Mouse (Mus musculus) gonadal fat pad, adult 2 months (tissue): ENCODE results near the gene Tssk6. TPM values are rescaled to one million over a fixed set of nuclear protein-coding genes. Genes with fewer than 3 reads are reported as not detected.

ENCODE experiments used
- DNase-seq: peaks from one replicate; pipeline ENCODE4 v3.0.0-alpha.2; 2012; ENCODE audit warnings: low read depth
- polyA plus RNA-seq: library from polyadenylated mRNA; depleted of rRNA; stranded (reverse); fragments of >200 nt; gene quantifications from 2 replicates; pipeline ENCODE4 v1.2.3, GENCODE M21; 2012; rRNA removed

The Tssk6 gene
- polyA plus RNA-seq = 10.3 and 13.0 TPM in 2 replicates

DNA sequence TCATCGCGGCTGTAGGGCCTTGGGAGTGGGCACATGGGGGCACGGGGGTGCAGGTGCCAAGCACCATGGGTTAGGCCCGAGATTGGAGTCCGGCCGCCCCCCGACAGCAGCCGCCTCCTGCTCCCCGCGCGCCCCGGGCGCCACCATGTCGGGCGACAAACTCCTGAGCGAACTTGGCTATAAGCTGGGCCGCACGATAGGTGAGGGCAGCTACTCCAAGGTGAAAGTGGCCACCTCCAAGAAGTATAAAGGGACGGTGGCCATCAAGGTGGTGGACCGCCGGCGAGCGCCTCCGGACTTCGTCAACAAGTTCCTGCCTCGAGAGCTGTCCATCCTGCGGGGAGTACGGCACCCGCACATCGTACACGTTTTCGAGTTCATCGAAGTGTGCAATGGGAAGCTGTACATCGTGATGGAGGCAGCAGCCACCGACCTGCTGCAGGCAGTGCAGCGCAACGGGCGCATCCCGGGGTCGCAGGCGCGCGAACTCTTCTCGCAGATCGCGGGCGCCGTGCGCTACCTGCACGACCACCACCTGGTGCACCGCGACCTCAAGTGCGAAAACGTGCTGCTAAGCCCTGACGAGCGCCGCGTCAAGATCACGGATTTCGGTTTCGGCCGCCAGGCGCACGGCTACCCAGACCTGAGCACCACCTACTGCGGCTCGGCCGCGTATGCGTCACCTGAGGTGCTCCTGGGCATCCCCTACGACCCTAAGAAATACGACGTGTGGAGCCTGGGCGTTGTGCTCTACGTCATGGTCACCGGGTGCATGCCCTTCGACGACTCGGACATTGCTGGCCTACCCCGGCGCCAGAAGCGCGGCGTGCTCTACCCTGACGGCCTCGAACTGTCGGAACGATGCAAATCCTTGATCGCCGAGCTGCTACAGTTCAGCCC, at the start of gene Tssk6, which contains the start of the genes Ndufa13 and Yjefn3:
Tssk6 (plus strand) TSS at position 22 of the 900 bp plus-strand sequence.
Ndufa13 (minus strand) TSS at position 396 of the 900 bp plus-strand sequence.
Yjefn3 (minus strand) TSS at position 550 of the 900 bp plus-strand sequence.
- DNase-seq = no peak

DNA sequence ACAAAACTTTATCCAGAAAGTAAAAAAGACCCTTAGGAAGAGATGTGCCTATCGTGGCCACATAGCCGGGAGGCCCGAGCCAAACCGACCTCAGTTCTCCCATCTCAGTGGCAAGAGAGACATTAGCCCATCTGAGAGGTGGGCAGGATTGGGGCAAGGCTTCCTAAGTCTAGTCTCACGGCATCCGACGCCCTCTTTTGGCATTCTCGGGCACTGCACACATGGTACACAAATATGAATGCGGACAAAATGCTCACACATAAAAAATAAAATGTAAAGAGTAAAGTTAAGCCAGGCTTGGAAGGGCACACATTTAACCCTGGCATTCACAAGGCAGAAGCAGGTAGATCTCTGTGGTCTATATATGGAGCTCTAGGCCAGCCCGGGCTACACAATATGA, 48.1 kb upstream of the Tssk6 start:
- DNase-seq = no peak

DNA sequence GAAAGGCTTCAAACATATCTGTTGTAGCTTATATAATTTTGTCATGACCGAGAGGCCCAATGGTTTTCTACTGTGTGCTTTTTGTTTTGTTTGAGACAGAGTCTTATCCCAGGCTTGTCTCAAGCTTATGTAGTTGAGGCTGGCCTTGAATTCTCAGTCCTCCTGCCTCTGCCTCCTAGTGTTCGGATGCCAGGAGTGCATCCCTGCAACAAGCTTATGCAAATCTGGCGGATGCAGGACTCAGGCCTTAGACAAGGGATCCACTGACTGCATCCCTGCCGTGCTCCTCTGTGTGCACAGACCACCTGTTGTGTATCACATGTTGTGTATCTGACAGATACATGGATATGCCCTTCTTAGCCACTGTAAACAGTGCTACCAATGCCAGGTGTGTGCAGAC, 41.2 kb upstream of the Tssk6 start:
- no peak for DNase-seq

DNA sequence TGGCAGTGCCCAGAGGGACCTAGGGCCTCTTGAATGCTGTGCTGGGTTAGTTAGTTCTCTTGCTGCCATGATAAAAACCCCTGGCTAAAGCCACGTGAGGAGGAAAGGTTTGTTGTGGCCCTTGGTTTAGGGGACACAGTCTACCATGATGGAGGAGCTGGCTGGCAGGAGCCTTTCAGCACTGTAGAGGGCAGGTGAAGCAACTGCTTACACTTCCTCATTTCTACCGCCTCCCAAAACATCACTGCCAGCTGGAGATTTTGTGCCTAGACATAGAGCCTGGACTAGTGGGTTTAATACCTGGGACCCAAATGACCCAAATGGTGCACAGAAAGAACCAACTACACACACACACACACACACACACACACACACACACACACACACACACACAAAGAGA, 40.7 kb upstream of the Tssk6 start:
- no peak for DNase-seq

DNA sequence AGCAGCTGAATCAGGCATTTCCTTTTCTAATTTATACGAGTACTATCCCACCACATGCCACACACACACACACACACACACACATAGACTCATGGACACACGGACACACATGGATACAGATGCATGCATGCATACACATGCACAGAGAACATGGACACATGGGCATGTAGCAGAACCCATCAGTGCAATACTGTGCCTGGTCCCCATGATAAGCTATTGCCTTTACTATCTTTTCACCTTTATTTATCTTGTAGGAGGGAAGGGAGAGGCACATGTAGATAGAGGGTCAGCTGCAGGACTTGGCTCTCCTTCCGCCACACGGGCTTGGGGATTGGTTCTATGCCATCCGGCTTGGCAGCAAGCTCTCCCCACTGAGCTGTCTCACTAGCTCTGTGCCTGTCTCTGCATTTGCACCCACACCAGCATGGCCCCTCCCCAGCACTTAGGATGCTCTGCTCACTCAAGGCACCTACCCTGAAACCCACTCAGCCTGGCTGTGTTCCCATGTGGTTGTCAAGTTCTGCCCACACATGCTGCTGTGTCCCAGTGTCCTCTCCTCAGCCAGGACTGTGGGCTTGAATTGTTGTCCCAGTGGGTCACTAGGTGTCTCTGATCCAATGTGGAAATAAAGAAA, 38.5 kb upstream of the Tssk6 start:
- DNase-seq = no peak

DNA sequence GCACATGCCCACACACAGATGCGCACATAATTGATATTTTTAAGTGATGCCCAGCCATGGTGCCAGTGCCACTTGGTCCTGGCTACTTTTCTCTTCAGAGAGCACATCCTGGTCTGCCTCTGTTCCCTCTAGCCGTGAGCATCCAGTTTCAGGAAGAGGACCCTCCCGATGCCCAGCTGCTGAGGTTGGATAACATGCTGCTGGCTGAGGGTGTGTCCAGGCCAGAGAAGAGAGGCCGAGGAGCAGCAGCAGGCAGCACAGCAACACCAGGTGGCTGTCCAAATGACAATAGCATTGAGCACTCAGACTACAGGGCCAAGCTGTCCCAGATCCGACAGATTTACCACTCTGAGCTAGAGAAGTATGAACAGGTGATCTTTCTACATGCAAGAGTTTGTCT, 37.8 kb upstream of the Tssk6 start:
- DNase-seq = no peak

DNA sequence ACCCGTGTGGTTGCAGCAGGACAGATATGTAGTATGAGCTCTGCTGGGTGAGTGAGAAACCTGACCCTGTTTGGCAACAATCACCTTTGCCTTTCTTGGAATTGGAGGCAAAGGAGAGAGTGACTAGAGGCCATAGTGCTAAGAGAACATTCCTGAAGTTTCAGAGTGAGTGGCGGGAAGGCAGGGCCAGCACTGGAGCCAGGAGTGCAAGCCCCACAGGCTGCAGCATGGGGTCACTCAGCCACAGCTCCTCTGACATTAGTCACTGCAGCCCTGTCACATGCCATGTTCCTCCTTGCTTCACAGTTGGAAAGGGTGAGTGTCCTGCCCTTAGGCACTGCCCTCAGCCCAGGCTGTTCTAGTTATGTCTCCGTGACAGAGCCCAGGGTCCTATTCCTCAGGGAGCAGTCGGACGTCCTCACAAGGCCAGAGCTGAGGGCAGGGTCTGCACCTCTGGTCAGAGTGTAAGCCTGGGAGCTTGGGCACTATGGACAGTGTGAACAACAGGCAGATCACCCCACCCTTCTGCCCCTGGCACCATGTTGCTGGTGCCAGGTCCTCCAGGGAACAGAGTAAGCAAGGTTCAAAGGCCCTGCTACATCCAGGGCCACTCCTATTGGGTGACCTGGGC, 34.2 kb upstream of the Tssk6 start:
- DNase-seq = no peak

DNA sequence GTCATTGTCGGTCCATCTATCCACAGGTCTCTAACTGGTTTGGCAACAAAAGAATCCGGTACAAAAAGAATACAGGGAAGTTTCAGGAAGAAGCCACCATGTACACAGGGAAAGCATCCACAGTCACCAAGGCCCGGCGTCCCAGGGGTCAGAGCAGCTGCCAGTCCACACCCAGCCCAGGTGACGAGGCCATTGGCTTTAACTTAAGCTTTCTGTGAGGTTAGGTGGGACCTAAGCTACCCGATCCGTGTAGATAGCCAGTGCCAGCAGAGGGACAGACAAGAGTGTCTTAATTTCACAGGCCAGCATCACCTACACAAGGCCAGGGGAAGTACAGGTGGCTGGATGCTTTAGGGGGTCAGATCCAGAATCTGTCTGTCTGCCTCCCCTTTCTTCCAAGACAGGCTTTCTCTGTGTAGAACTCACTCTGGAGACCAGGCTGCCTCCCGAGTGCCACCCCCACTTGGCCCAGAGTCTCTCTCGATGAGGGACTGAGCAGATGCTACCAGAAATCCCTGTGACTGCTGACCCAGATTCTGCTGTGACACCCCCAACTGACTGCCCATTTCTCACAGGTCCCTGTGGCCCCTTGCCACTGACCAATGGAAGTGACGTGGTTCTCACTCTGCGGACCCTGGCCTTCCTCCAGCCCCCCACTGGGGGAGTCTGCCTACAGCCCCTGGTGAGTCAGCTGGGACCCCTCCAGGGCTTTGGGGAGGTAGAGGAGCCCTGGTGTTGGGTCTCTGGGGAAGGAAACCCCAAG, 31.8 kb upstream of the Tssk6 start:
- no peak for DNase-seq

DNA sequence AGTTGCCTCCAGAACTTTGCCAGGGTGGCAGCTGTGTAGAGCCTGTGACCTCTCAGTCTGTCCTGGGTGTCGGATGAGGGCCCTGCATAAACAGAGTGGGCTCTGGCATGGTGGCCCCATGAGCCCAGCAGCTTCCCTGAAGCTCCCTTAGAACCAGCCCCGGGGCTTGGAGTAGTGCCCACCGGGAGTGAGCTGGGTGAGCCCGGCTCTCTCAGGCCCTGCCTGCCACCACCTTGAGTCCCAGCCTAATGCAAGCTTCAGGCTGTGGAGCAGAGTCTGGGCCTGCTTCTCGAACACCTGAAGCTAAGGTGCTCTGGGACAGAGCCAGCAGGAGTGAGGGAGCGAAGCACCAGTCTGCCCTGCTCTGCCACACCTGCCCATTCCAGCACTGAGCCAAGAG, 31.1 kb upstream of the Tssk6 start:
- no peak for DNase-seq

DNA sequence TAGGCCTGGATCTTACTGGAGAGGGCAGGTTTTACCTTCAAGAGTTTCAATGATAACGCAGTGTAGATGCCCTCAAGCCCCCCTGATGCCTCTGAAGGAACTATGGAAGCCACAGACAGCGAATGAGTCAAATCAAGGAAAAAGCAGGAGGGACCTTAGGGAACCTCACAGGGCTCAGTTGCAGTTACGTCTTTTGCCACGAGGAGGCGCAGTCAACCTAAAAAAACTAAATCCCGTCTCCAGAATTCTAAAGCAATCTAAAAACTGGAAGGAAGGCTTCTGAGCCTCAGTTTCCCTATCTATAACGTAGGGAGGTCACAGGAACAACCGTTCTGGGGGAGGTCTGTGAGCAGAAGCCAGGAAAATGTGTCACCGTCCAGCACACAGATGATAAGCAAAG, 27.8 kb upstream of the Tssk6 start:
- DNase-seq = no peak

DNA sequence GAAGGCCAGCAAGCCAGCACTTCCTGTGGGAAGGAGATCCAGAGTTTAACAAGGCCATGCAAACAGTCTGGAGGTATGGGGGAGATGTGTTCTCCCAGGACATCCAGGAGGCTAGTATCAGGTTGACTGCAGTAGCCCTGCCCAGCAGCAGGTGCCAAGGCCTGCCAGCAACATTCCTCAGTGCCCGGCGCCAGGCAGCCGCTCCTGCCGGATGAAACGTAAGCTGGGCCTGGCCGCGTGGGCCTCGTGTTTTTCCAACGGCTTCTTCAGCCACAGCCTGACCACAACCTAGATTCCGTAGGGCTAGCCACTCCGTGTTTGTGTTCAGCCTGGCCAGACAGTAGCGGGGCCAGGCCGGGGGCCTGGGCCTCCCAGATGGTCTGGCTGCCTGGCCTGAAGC, 27.3 kb upstream of the Tssk6 start:
- no peak for DNase-seq

DNA sequence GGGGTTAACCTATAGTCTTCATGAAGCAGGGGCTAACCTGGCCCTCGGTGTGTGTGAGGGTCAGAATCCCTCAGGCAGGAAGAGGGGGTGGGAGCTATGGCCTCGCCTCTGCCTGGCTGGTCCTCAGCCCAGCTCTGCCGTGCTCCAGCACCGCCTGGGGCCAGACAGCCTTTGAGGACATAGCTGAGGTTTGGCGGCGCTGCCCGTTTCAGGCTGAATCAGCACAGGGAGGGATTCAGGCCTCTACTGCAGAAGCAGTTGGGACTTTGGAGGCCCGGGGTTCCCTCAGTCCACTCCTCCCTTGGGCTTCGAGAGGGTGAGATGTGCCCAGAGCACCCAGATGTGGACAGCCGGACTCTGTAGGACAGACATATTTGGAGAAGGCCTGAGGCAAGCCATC, 25.9 kb upstream of the Tssk6 start:
- DNase-seq = no peak

DNA sequence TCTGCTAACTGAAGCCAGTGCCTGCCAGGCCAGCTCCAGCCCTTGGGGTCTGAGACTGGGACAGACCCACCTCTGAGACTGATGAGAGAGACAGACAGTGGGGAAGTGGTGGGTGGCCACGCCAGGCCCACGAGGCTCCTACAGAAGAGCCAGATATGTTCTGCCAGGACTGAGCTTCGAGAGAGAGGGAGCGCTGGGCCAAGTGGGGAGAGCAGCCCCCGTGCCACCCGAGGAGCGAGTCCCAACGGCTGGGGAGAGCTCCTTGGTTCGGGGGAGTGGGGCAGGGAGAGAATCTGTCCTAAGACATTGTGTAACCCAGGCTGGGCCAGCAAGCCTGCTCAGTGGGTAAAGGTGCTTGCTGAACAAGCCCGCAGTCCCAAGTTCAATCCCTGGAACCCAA, 25.0 kb upstream of the Tssk6 start:
- DNase-seq = no peak

DNA sequence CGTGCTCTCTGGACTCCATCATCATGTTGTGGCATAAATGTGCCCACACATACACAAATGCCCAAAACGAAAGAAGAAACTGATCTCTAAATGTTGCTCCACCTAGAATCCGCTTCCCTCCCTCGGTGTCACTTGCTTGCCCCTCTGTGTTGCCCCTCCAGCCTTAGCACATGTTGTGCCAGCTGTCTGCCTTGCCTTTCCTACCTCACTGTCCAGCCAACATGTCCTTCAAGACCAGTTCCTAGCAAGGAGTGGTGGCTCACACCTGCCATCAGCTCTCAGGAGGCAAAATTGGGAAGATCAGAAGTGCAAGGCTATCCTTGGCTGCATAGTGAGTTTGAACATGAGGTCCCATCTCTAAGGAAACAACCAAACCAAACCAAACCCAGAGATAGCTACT, 24.6 kb upstream of the Tssk6 start:
- DNase-seq = no peak

DNA sequence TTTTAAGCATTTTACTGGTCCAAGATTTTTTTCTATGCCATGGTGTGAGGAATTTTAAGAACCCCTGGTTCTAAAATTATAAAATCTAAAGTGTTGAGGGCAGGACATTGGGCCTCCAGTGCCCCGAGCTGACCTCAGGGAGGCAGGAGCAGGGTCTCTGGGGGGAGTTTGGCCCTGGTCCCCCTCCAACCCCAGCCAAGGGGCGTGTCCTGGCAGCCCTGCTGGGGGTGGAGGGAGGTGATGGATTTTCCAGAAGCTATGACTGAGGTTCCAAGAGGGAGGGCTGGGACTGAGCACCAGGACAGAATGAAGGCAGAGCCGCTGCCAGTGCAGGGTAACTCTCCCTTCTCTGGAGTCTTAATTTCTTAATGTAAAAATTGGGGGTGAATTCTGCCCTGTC, 24.0 kb upstream of the Tssk6 start:
- no peak for DNase-seq

DNA sequence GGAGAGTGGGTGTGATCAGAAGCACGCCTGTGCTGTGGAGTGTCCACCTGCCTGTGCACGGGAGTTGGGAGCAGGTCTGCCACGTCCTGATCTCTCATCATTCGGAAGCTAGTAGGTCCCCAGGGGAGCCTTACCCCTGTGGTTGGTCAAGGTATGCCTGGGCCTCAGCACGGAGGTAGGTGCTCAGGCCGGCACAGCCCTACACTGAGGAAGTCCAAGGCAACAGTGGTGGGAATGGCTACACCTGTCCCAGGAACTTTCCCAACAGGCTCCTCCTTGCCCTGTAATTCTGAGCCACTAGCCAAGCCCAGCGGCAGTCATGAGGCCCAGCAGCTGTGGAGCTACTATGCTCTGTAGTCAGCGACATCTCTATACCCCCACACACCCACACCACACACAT, 22.3 kb upstream of the Tssk6 start:
- DNase-seq = no peak

DNA sequence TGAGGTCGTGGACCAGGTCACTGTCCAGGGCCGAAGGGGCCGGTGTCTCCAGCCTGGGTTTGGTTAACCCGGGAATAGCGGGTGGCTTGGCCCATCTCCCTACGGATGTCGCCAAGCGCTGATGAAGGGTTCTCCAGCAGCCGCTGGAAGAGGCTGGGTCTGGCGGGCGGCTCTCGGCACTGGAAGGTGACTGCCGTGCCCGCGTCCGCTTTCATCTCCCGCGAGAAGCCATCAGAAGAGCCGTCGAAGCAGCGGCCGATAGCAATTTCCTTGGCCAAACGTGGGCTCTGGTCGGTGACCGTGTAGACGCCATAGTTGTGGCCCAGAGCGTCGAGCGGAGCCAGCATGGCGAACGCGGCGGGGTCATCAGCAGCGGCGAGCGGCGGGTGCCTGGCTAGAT, 21.1 kb upstream of the Tssk6 start:
- DNase-seq = no peak

DNA sequence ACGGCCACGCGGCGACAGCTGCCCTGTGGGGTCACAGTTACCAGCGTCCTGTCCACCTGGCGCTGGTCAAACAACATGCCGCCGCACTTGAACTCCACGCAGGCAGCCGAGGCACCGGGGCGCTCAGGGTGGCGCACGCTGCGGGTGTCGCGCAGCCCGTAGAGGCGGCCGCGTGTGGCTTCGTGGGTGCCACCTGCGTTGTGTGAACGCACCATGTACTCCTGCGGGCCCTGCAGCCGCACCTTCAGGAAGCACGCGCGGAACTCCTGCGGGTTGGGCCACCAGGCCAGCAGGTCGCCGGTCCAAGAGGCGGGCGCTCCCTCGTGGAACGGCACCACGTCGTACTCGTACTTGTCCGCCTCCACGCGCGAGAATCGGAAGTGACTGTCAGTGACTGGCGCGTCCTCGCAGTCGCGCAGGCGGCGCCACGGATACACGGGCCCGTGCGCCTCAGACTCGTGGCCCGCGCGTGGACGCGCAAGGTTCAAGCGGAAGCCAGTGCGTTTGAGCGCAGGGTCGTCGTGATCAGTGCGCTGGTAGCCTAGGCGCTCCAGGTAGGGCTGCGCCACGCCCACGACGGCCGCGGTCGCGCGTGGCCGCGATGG, 20.6 kb upstream of the Tssk6 start:
- DNase-seq = no peak

DNA sequence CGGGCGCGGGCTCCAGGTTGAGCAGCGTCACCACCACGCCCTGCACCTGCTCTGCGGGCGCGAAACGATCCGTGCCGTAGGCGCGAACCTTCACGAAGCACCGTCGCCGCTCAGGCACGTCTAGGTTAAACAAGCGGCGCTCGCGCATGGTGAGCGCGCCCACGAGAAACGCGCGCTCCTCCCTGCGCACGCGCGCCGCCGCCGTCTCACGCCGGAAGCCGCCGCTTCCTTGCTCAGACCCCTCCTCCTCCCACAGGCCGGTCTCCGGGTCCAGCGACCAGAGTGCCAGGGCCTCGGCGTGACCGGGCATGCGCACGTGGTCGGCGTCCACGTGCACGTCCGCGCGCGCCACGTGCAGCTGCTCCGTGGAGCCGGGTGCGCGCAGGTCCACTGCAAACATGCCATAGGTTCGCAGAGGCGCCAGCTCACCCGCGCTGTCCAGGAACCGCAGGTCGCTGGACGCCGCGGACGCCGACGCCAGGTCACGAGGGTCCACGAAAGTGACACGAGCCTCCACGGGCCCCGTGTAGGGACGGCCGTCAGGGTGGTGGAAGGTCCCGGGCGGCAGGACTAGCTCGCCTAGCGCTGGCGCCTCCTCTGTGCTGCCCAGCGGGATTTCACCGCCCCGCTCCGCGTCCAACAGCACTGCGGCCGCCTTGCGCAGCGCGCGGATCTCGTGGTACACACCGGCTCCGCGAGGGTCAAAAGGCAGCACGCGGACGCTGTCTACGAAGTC, 19.8 kb upstream of the Tssk6 start:
- DNase-seq = no peak

DNA sequence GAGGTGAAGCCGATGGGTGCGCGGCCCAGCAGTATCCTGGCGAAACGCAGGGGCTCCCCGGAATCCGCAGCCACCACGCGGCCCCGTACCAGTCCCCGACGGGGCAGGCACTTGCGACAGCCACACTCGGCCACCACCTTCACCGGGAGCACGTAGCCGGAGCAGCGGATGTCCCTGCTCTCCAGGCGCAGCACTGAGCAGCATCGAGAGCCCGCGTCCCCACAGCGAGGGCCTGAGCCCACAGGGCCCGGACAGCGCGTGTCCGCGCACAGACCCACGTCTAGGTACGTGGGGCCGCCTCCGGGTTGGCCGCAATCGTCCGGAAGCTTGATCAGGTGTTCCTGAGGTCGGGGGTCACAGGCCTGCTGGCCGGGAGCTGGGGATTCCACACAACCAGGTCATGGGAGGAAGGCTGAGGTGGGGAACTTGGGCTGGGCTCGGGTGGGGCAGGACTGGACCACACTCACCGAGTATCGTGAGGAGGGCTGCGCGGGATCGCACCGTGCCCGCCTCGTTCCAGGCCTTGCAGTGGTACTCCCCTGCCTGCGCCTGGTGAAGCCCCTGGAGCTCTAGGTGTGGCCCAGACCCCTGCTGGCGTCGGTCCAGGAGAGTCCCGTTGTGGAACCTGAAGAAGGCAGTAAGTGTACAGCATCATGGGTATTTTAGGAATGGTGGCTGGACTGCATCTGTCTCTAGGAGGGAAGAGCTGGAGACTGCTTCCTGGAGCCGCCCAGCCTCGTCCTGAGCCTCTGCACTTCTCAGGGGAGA, 19.0 kb upstream of the Tssk6 start:
- DNase-seq = no peak
